Mouse (Mus musculus): ENCODE results near the gene Sumf1.

DNA sequence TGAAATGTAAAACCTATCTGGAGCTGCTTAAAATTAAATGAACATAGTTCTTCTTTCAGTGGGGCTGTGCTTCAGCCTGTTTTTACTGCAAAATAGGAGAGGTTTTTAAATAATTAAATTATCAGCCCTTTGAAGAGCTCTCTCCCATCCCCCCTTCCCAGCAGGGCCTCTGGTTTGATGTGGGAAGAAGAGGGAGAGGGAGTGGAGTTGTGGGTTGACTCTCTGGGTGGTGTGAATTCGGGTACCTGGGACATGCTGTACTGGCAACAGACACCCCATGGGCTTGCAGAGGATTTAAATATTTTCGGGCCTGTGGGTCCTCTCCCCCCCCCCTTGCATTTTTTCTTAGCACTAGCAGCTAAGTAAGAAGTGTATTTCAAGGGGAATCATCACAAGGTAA, 43.2 kb upstream of the Sumf1 start:
- no peak for TF ChIP-seq POLR2A (IDR thresholded peaks at IDR 0.05; ENCODE audit: low read depth, low read length)
- no peak for TF ChIP-seq CTCF (conservative IDR thresholded peaks at IDR 0.05; ENCODE audit: insufficient read depth, insufficient read length, low read depth, low read length)
